ENCODE assay signal across 30 mouse cellular contexts in genomic region chr2:83659279-83659678, GRCm38 (mm10).
"Had no signal": no experiment of that assay in that cellular context is flagged by ENCODE, and none has a peak within 500 bp of the region (broad histone marks: within the 10 kb centered on the region; RNA-seq: fewer than 3 reads in every experiment).

No protein-coding gene starts in this region.

- H3K27me3 ChIP-seq: heart, embryonic 12.5 days; heart, embryonic 13.5 days; heart, embryonic 15.5 days; hindbrain, embryonic 12.5 days; hindbrain, embryonic 13.5 days; hindbrain, embryonic 15.5 days; intestine, embryonic 15.5 days; kidney, embryonic 15.5 days had no signal

- H3K9me3 ChIP-seq: heart, embryonic 12.5 days; heart, embryonic 13.5 days; heart, embryonic 15.5 days; hindbrain, embryonic 10.5 days; hindbrain, embryonic 12.5 days; hindbrain, embryonic 13.5 days; hindbrain, embryonic 15.5 days; intestine, embryonic 15.5 days; kidney, embryonic 15.5 days had no signal

- DNase-seq: heart, postnatal 14 days; heart, postnatal 36 days; heart, postnatal 4 days; kidney, adult 11 months; kidney, adult 18-20 months; kidney, adult 2 months; kidney, adult 8-10 months; kidney, adult 9 months; kidney, postnatal 10 days; kidney, postnatal 14 days; kidney, postnatal 25 days; kidney, postnatal 36 days; kidney, postnatal 4 days; layer of hippocampus, adult 9-11 months; layer of hippocampus, postnatal 36 days had no signal

- H3K9ac ChIP-seq: heart, embryonic 12.5 days; heart, embryonic 13.5 days; heart, embryonic 15.5 days; hindbrain, embryonic 12.5 days; hindbrain, embryonic 13.5 days; hindbrain, embryonic 14.5 days; hindbrain, embryonic 15.5 days; intestine, embryonic 15.5 days; kidney, embryonic 15.5 days had no signal

- H3K4me2 ChIP-seq: heart, embryonic 11.5 days; heart, embryonic 12.5 days; heart, embryonic 13.5 days; heart, embryonic 15.5 days; hindbrain, embryonic 12.5 days; hindbrain, embryonic 13.5 days; hindbrain, embryonic 14.5 days; hindbrain, embryonic 15.5 days; intestine, embryonic 15.5 days; kidney, embryonic 15.5 days had no signal

- H3K4me1 ChIP-seq: heart, embryonic 12.5 days; heart, embryonic 13.5 days; heart, embryonic 15.5 days; hindbrain, embryonic 10.5 days; hindbrain, embryonic 12.5 days; hindbrain, embryonic 13.5 days; hindbrain, embryonic 15.5 days; intestine, embryonic 15.5 days; kidney, embryonic 15.5 days had no signal

- H3K27ac ChIP-seq: heart, embryonic 13.5 days; heart, embryonic 15.5 days; hindbrain, embryonic 10.5 days; hindbrain, embryonic 12.5 days; hindbrain, embryonic 13.5 days; hindbrain, embryonic 14.5 days; hindbrain, embryonic 15.5 days; hindbrain, postnatal 0 days; intestine, embryonic 15.5 days; kidney, embryonic 15.5 days; kidney, postnatal 0 days; layer of hippocampus, adult 2 months; left cerebral cortex, adult 2 months had no signal

- H3K4me3 ChIP-seq: heart, embryonic 12.5 days; heart, embryonic 13.5 days; heart, embryonic 15.5 days; hindbrain, embryonic 10.5 days; hindbrain, embryonic 12.5 days; hindbrain, embryonic 13.5 days; hindbrain, embryonic 15.5 days; intestine, embryonic 15.5 days; kidney, embryonic 15.5 days; layer of hippocampus, adult 2 months; left cerebral cortex, adult 2 months had no signal
